Mouse (Mus musculus): ENCODE measurements around the gene Epas1.

The Epas1 gene

DNA sequence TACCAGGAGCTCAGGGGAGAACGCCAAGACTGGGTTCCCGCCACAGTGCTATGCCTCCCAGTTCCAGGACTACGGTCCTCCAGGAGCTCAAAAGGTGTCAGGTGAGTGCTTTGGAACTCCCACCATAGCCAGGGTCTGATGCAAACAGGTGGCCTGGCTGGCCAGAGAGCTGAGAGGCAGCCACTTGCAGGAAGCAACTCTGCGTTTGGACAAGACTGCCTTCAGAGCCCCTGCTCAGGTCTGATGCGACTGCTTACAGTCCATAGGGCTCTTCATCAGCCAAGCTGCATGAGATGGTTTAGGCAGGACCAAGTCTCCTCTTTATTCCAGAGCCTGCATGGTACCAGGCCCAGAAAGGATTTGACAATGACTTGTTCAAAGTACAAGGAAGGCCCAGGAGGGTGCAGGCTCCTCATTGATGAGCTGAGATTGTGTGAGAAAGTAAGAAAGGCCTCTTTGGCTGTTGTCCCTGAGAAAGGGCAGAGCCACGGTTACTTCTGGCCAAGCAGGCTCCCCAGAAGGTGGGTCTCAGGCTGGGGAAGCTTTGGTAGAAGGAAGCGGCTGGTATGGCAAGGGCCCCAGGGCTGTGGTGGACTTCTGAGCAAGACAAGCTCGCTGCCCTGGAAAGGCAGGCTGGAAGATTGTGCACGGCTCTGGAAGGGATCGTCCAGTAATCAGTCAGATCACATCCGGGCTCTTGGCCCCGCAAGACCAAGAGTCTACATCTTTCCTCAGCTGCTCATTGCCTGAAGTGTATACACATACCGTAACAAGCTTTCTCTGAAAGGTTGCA lies 76.1 kb downstream of the Epas1 start:
- DNase-seq, result peak; percentile 86

DNA sequence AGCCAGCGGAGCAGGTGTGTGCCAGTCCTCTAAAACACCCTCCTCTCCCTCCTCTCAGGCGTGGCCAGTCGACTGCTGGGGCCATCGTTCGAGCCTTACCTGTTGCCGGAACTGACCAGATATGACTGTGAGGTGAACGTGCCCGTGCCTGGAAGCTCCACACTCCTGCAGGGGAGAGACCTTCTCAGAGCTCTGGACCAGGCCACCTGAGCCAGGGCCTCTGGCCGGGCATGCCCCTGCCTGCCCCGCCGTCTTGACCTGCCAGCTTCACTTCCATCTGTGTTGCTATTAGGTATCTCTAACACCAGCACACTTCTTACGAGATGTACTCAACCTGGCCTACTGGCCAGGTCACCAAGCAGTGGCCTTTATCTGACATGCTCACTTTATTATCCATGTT lies 77.4 kb downstream of the Epas1 start:
- DNase-seq, result peak; percentile 80

DNA sequence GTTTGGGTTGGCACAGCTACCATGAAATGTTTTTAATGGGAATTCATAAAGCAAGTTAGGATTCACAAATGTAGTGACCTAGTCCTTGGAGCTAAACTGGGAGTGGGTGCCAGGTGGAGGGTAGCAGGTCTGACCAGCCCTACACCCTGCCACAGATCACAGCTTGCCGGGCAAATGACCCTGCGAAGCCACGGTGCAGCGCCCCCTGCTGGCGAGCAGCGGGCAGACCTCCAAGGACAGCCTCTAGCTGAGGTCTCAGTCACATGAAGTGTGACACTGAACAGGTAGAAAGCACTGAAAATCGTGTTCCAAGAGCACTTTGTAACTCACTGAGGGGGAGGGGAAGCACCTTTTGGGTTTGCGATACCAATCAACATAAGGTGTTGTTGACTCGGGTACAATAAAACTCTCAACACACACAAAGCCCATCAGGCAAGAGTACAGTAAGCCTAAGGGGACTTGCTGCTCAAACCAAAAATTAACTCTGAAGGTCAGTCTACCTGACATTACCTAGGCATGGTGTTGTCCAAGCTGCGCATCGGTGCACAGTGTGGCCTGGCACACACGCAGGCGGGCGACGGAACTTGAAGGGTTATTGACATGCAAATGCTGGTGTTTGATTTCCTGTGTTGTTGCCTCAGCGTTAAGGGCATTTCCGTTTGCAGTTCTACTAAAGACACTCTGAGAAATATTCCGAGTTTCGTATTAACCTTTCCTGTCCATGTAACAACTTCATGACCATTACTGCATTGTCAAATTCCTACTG lies 79.2 kb downstream of the Epas1 start:
- peak; percentile 94 for DNase-seq

DNA sequence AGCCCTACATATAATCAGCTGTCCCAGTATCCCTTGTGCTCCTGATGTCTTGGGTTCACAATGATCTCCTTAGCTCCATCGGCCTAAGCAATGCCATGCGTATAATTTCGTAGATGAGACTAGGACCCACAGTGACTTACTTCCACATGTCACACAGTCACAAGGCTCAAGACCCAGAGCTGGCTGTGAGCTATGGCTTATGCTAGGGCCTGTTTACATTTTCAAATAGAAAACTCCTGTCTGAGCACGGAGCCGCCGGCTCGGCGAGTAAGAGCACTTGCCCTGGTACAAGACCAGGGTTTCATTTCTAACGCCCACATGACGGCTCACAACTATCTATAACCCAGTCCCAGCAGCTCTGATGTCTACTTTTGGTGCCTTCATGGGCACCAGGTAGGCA lies 80.4 kb downstream of the Epas1 start:
- peak; percentile 68 for DNase-seq

DNA sequence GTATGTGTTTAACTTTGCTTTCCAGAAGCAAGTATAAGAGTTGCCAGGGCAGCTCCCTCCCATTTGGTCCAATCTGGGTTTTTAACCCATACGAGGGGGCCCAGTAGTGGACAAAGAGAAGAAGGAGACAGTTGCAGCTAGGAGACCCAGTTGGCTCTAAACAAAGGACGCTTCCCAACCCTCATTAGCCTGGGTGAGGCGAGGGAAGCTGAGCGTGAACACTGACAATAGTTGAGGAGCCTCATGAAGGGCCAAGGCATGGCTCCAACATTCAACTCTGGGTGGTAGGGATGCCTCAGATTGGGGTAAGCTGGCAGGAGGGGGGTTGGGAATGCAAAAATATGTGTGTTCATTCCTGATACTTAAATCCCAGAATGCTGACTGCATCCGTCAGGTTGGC lies 85.8 kb downstream of the Epas1 start:
- DNase-seq, result peak; percentile 78

DNA sequence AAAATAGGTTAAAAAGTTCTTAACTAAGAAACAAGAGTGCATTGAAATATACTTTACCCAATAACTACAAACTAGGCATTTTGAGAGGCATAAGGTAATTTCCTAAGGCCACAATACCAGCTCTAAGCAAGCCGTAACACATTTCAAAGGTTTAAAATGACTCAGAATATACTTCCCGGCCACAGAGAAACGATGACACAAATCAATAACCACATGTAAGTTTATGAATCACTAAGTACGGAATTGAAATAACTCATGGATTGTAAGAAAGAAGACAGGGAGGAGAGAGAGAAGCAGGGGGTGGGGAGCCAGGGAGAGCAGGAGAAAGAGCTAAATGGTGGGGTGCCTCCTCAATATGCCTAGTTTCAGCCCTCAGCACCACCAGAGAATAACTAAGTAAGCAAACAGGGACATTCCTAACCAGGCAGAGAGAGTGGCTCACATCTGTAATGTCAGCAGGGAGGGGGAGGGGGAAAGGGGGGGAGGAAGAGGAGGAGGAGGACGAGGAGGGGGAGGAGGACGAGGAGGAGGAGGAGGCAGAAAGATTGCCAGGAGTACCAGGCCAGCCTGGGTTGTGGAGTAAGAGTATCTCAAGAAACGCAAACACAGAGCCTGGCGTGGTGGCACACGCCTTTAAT lies 97.3 kb downstream of the Epas1 start:
- DNase-seq, result peak; percentile 44

DNA sequence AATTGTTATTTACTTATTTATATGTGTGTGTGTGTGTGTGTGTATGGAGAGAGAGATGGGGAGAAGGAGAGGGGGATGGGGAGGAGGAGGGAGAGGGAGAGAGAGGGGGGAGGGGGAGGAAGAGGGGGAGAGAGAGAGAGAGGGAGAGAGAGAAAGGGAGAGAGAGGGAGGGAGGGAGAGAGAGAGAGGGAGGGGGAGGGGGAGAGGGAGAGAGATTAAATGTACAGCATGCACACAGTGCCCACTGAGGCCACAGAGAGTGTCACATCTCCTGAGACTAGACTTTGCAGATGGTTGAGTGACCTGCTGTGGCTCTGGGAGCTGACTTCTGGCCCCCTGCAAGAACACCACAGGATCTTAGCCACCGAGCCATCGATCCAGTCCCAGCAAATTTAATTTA lies 98.3 kb downstream of the Epas1 start:
- DNase-seq, result peak; percentile 19

DNA sequence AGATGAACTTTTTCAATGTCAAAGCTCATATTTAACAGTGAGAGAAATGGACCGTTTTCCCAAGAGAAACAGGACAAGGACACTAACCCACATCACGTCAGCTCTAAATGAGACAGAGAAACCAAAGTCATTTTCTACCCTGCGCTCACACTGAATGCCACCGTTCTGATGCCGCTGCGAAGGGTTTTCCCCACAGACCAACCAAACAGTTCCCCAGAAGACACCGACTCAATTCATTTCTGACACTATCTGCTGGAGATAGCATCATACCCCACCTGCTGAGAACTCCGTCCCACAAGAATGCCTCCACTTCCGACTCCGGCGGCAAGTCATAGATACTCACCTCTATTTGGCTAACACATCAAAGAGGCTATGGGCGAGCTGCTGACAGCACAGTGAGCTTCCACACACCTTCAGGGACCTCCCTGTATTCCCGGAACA lies 99.1 kb downstream of the Epas1 start:
- DNase-seq, result peak; percentile 66

DNA sequence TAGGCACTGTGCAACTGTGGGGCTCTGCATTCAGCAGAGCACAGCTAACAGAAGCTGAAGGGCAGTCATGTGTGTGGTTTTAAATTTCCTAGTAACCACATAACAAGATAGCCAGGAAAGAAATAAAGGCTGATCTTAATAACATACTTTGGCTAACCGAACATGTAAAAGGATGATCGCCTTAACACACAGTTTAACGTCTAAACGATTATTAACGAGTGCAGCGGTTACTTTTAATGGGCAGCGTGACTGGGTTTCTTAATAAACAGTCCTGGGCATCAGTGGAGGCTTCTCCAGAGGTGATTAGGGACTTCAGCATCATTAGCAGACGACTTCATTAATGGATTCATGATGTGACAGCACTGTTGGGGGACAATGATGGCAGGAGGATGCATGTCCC lies 117.1 kb downstream of the Epas1 start:
- DNase-seq, result no peak

DNA sequence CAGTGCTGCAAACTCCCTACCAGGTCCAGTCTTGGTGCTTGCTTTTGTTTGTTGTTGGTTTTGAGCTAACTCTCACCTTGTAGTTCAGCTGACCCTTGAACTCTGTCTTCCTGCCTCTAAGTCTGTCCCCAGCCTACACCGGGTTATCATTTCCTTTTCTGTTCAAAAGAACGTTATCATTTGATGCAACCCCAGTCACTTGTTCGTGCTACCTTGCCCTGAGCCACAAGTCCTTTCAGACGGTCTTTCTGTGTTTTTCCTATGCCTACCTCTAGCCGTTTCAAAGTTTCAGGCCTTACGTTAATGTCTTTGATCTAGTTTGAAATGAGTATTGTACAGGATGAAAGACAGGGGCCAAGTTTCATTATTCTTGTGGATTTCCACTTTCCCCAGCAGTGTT lies 119.1 kb downstream of the Epas1 start:
- DNase-seq, result no peak

DNA sequence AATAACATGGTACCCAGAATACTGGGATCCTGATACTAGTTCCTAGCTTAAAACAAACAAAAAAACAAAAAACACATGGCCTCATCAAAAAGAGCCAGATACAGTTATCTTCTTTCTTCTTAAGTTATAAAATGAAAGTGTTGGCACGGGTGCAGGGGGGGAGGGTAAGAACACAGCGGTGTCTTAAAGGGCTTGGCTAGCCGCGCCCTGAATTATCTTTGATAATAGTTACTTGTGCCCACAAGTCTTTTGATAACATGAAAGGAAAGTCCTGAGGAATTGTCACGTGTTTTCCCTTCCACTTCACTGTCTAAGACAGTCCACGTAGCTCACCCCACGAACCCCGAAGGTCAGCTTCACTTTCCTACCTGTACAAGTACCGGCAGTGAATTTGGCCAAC lies 123.4 kb downstream of the Epas1 start:
- DNase-seq, result no peak

DNA sequence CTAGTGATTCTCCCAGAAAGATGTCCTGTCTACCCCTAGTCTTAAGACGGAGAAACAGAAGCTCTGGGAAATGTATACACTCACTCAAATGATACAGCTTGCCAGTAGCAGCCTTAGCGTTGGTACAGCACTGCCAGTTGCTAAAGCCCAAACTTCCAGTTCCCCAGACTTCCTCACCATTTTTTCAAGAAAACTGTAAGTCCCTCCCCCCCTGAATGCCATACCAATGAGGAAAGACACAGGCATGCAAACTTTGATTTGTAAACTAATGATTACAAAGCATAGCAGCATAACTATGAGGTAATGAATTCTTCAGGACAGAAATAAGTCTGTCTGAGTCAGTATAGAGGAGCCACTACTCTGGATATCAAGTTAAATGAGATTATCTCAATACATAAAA lies 124.2 kb downstream of the Epas1 start:
- DNase-seq, result peak; percentile 61

DNA sequence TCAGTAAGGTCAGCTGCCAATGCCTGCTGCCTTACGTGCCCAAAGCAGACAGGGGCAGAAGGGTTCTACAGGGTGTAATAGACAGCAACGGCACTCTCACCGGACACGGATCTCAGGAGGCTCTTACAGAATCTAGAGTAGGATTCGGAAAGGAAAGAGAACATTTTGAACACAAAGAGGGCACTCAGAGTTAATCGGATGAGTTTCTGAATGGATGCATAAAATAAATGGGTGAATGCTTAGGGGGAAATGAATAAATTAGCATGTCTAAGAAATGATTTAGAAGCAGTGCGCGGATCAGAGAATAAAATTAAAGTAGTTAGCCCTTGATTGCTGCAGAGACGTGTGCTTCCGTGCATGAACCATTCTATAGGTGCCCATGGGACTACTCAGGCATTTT lies 126.6 kb downstream of the Epas1 start:
- no peak for DNase-seq

DNA sequence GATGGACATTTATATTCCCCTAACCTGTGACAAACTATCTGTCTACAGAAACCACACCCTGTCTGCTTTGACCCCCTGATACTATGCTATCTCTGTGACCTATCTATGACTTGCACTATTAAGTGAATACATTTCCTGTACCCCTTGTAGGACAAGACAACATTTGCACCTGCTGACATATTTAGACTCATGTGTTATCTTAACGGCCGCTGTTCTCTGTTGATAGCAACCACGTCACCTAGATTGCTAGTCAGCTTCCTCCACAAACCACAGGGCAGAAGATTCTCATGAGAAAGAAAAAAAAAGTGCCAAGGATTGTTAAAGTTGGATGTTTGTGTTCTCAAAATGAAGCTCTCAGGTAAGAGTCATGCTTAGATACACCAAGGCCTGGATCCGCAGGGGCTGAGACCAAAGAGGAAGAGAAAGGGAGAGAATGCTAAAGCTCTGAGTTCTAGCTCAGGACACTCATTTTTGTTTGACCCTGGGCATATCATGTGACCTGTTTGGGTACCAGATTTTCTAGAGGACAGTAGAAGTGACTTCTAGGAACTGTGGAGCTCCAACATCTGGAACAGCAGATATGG lies 127.1 kb downstream of the Epas1 start:
- peak; percentile 58 for DNase-seq

Data from heart, adult 11 months (tissue).